Mouse (Mus musculus) olfactory bulb, adult 2 months (tissue): Measurements from ENCODE around the gene Tars2. TPM values are rescaled to one million over a fixed set of nuclear protein-coding genes. Genes with fewer than 3 reads are reported as not detected.
"Not testable (repeated sequence)": the region's sequence is repeated elsewhere in the genome, so short reads cannot be mapped to it uniquely, and the experiment has no call there.

Experiments used
- H3K27ac ChIP-seq: fragments of 200-500 bp; 2 replicates; pipeline ENCODE4 v1.5.1; 2012; ENCODE audit warnings: low read depth, low read length; ENCODE audit not compliant: insufficient read depth
- H3K4me1 ChIP-seq: fragments of 200-500 bp; 2 replicates; pipeline ENCODE4 v1.6.1; 2012; ENCODE audit warnings: low read length; ENCODE audit not compliant: control insufficient read depth, insufficient read depth
- H3K4me3 ChIP-seq: fragments of 200-500 bp; 2 replicates; pipeline ENCODE4 v1.5.1; 2012; ENCODE audit warnings: mild to moderate bottlenecking, low read depth, low read length, moderate library complexity; ENCODE audit not compliant: insufficient read depth
- CTCF ChIP-seq: fragments of 200-500 bp; IDR thresholded peaks from 2 replicates; pipeline ENCODE4 v1.5.1; 2012; ENCODE audit warnings: low read depth, mild to moderate bottlenecking, low read length, moderate library complexity; ENCODE audit not compliant: insufficient read depth
- POLR2A ChIP-seq: fragments of 200-500 bp; IDR thresholded peaks from 2 replicates; pipeline ENCODE4 v1.6.1; 2012; ENCODE audit warnings: mild to moderate bottlenecking, low read depth, low read length, moderate library complexity; ENCODE audit not compliant: insufficient read depth
- WGBS: fragments of 180-500 bp; shearing (Covaris S2); methylation state at CpG from one replicate; pipeline ENCODE4 v1.1.7; 2018; 5-methylcytosine and 5-hydroxymethylcytosine counted together
- polyA plus RNA-seq: library from polyadenylated mRNA; stranded (reverse); fragments of >200 nt; gene quantifications from 2 replicates; pipeline ENCODE4 v1.2.4, GENCODE M21; 2012; ENCODE audit warnings: low replicate concordance; ENCODE audit not compliant: missing spikeins, insufficient read depth, insufficient read length

Gene Tars2
- polyA plus RNA-seq = not detected in 2 replicates

GRCm38 (mm10) chr3:95760106-95760505, at the start of gene Tars2:
Tars2 (minus strand) TSS chr3:95760206.
- WGBS = 85% methylated on average over 6 of the region's 6 CpGs
- Histone ChIP-seq H3K4me3 (no peak within 1 kb of the TSS), H3K27ac (no peak within 1 kb of the TSS), H3K4me1 (no peaks in the 10 kb centered on the region)
- no peak for TF ChIP-seq CTCF
- TF ChIP-seq POLR2A = no peak

GRCm38 (mm10) chr3:95808384-95808783, 48.4 kb upstream of the Tars2 start:
- WGBS = 64% methylated on average over 2 of the region's 2 CpGs

GRCm38 (mm10) chr3:95807630-95808029, 47.6 kb upstream of the Tars2 start:
- 84% methylated on average over 6 of the region's 6 CpGs for WGBS
- H3K4me3 ChIP-seq, H3K4me1 ChIP-seq, H3K27ac ChIP-seq: not testable (repeated sequence)

More at GRCm38 (mm10) chr3:95808384-95808783, 48.4 kb upstream of the Tars2 start:
- Histone ChIP-seq H3K27ac (no peak overlapping the region), H3K4me3 (no peak overlapping the region), H3K4me1 (peaks cover 2% of the 10 kb centered on the region; the same call in 1 of the 2 replicates)
- TF ChIP-seq CTCF (no peak), POLR2A (no peak)

- WGBS = 68% methylated on average over 1 of the region's 1 CpGs
- no peak overlapping the region for H3K27ac ChIP-seq
- no peak overlapping the region for H3K4me3 ChIP-seq
- peaks cover 2% of the 10 kb centered on the region; the same call in 1 of the 2 replicates for H3K4me1 ChIP-seq
- TF ChIP-seq CTCF = no peak
- TF ChIP-seq POLR2A = no peak
Observed at GRCm38 (mm10) chr3:95806677-95807076, 46.7 kb upstream of the Tars2 start.

- TF ChIP-seq CTCF (no peak), POLR2A (no peak)
- no peak overlapping the region for H3K27ac ChIP-seq
- WGBS = 94% methylated on average over 4 of the region's 4 CpGs
- no peaks in the 10 kb centered on the region; the same call in 1 of the 2 replicates for H3K4me1 ChIP-seq
- no peak overlapping the region for H3K4me3 ChIP-seq
Observed at GRCm38 (mm10) chr3:95803851-95804250, 43.8 kb upstream of the Tars2 start.

- TF ChIP-seq POLR2A (no peak), CTCF (no peak)
- WGBS = 56% methylated on average over 4 of the region's 4 CpGs
- peaks cover 2% of the 10 kb centered on the region for H3K4me1 ChIP-seq
Observed at GRCm38 (mm10) chr3:95798756-95799155, 38.8 kb upstream of the Tars2 start.

GRCm38 (mm10) chr3:95794299-95794698, 34.3 kb upstream of the Tars2 start:
- no peak overlapping the region for H3K27ac ChIP-seq
- 92% methylated on average over 1 of the region's 1 CpGs for WGBS

More at GRCm38 (mm10) chr3:95798756-95799155, 38.8 kb upstream of the Tars2 start:
- Histone ChIP-seq H3K27ac (no peak overlapping the region), H3K4me3 (no peak overlapping the region)

GRCm38 (mm10) chr3:95793662-95794061, 33.7 kb upstream of the Tars2 start:
- H3K27ac ChIP-seq = no peak overlapping the region
- TF ChIP-seq CTCF (no peak), POLR2A (no peak)
- no peak overlapping the region for H3K4me3 ChIP-seq
- WGBS = 89% methylated on average over 2 of the region's 2 CpGs
- peaks cover 4% of the 10 kb centered on the region for H3K4me1 ChIP-seq

More at GRCm38 (mm10) chr3:95794299-95794698, 34.3 kb upstream of the Tars2 start:
- peaks cover 4% of the 10 kb centered on the region for H3K4me1 ChIP-seq
- TF ChIP-seq POLR2A = no peak
- no peak overlapping the region for H3K4me3 ChIP-seq

- 88% methylated on average over 4 of the region's 4 CpGs for WGBS
- no peaks in the 10 kb centered on the region for H3K4me1 ChIP-seq
- no peak overlapping the region for H3K27ac ChIP-seq
- TF ChIP-seq POLR2A (no peak), CTCF (no peak)
- no peak overlapping the region for H3K4me3 ChIP-seq
Observed at GRCm38 (mm10) chr3:95785501-95785900, 25.5 kb upstream of the Tars2 start.

- Histone ChIP-seq H3K4me1 (no peaks in the 10 kb centered on the region), H3K27ac (no peak overlapping the region), H3K4me3 (no peak overlapping the region)
- no peak for TF ChIP-seq CTCF
- TF ChIP-seq POLR2A = no peak
Observed at GRCm38 (mm10) chr3:95771985-95772384, 12.0 kb upstream of the Tars2 start.
